Mouse (Mus musculus): Measurements from ENCODE around the gene Nuak1. TPM values are rescaled to one million over a fixed set of nuclear protein-coding genes. Genes with fewer than 3 reads are reported as not detected.

Gene Nuak1
- total and polyA plus RNA-seq, 3 experiments, result 1.1 to 2.2 TPM; not detected in 1

GRCm38 (mm10) chr10:84371230-84371629 is 69.2 kb downstream of the Nuak1 start:
- Histone ChIP-seq H3K9me3 (replicated peaks; ENCODE audit: insufficient read depth, low read length) (no peaks in the 10 kb centered on the region), H3K36me3 (ENCODE audit: control insufficient read depth in 1 of 2, insufficient read depth in 2 of 2, low read length in 2 of 2) (no peaks in the 10 kb centered on the region), H3K27ac (ENCODE audit: control insufficient read depth, low read depth, low read length) (no peak overlapping the region), H3K79me2 (ENCODE audit: control insufficient read depth, insufficient read depth, low read length, poor library complexity) (no peaks in the 10 kb centered on the region), H3K4me3 (ENCODE audit: control insufficient read depth in 1 of 2, insufficient read depth in 1 of 2, low read depth in 2 of 2, low read length in 2 of 2) (no peak overlapping the region), H3K9ac (ENCODE audit: control insufficient read depth, low read depth, low read length, poor library complexity, severe bottlenecking) (no peak overlapping the region), H3K4me1 (ENCODE audit: control insufficient read depth in 1 of 2, insufficient read depth in 2 of 2, low read length in 2 of 2) (no peaks in the 10 kb centered on the region), H3K27me3 (ENCODE audit: control insufficient read depth in 1 of 2, insufficient read depth in 2 of 2, low read length in 2 of 2) (no peaks in the 10 kb centered on the region)
- TF ChIP-seq USF2 (IDR thresholded peaks at IDR 0.05; ENCODE audit: borderline replicate concordance in 1 of 2, insufficient read depth in 1 of 2, low read depth in 1 of 2, low read length in 2 of 2), result no peak
- TF ChIP-seq TCF12 (IDR thresholded peaks at IDR 0.05; ENCODE audit: low read depth, low read length), result no peak
- no peak for TF ChIP-seq NELFE (IDR thresholded peaks at IDR 0.05; ENCODE audit: low read depth, low read length)
- TF ChIP-seq MXI1 (IDR thresholded peaks at IDR 0.05; ENCODE audit: low read depth, low read length), result no peak
- TF ChIP-seq GATA1 (IDR thresholded peaks at IDR 0.05; ENCODE audit: low read depth, low read length), result no peak
- no peak for TF ChIP-seq E2F4 (IDR thresholded peaks at IDR 0.05; ENCODE audit: borderline replicate concordance, low read depth, low read length)
- no peak for TF ChIP-seq KAT2A (conservative IDR thresholded peaks at IDR 0.05; ENCODE audit: low read depth, low read length)
- TF ChIP-seq EP300 (IDR thresholded peaks at IDR 0.05; ENCODE audit: low read depth in 1 of 2, low read length in 2 of 2), result no peak
- TF ChIP-seq NRF1 (IDR thresholded peaks at IDR 0.05; ENCODE audit: insufficient read depth, low read depth, low read length, poor library complexity, severe bottlenecking), result no peak
- no peak for TF ChIP-seq POLR2A (IDR thresholded peaks at IDR 0.05; ENCODE audit: control insufficient read depth in 1 of 2, insufficient read depth in 1 of 2, low read depth in 1 of 2, low read length in 2 of 2, poor library complexity in 1 of 2)
- TF ChIP-seq CTCF (IDR thresholded peaks at IDR 0.05 in 2 of 3, conservative IDR thresholded peaks at IDR 0.05 in 1 of 3; ENCODE audit: control insufficient read depth in 1 of 3, insufficient read depth in 1 of 3, low read depth in 2 of 3, low read length in 3 of 3, poor library complexity in 1 of 3, severe bottlenecking in 1 of 3), result no peak
- TF ChIP-seq MYC (IDR thresholded peaks at IDR 0.05; ENCODE audit: low read depth, low read length), result no peak
- no peak for TF ChIP-seq POLR2AphosphoS5 (IDR thresholded peaks at IDR 0.05; ENCODE audit: borderline replicate concordance, low read depth, low read length)
- DNase-seq (ENCODE audit: low read depth, low spot score), result no peak

GRCm38 (mm10) chr10:84369646-84370314 is 70.6 kb downstream of the Nuak1 start:
- Histone ChIP-seq H3K27ac (ENCODE audit: control insufficient read depth, low read depth, low read length) (no peak overlapping the region), H3K4me3 (ENCODE audit: control insufficient read depth in 1 of 2, insufficient read depth in 1 of 2, low read depth in 2 of 2, low read length in 2 of 2) (no peak overlapping the region), H3K79me2 (ENCODE audit: control insufficient read depth, insufficient read depth, low read length, poor library complexity) (no peaks in the 10 kb centered on the region), H3K36me3 (ENCODE audit: control insufficient read depth in 1 of 2, insufficient read depth in 2 of 2, low read length in 2 of 2) (no peaks in the 10 kb centered on the region), H3K27me3 (ENCODE audit: control insufficient read depth in 1 of 2, insufficient read depth in 2 of 2, low read length in 2 of 2) (no peaks in the 10 kb centered on the region; a peak in 1 of 4 replicates), H3K4me1 (ENCODE audit: control insufficient read depth in 1 of 2, insufficient read depth in 2 of 2, low read length in 2 of 2) (no peaks in the 10 kb centered on the region), H3K9ac (ENCODE audit: control insufficient read depth, low read depth, low read length, poor library complexity, severe bottlenecking) (no peak overlapping the region), H3K9me3 (replicated peaks; ENCODE audit: insufficient read depth, low read length) (no peaks in the 10 kb centered on the region)
- no peak for DNase-seq (ENCODE audit: low read depth, low spot score)
- TF ChIP-seq SMC3 (IDR thresholded peaks at IDR 0.05; ENCODE audit: low read depth, low read length) (no peak), ELF1 (IDR thresholded peaks at IDR 0.05; ENCODE audit: low read depth, low read length) (no peak), ETS1 (IDR thresholded peaks at IDR 0.05; ENCODE audit: low read depth, low read length) (no peak), ZNF384 (IDR thresholded peaks at IDR 0.05; ENCODE audit: low read depth, low read length) (no peak), SIN3A (IDR thresholded peaks at IDR 0.05; ENCODE audit: low read length) (no peak), GABPA (IDR thresholded peaks at IDR 0.05; ENCODE audit: low read depth, low read length) (no peak), MEF2A (IDR thresholded peaks at IDR 0.05; ENCODE audit: extremely low read depth, insufficient replicate concordance, low read depth, low read length, poor library complexity, severe bottlenecking) (no peak), MAFK (IDR thresholded peaks at IDR 0.05; ENCODE audit: borderline replicate concordance, low read depth, low read length) (no peak), JUND (IDR thresholded peaks at IDR 0.05; ENCODE audit: low read depth, low read length) (no peak), USF1 (IDR thresholded peaks at IDR 0.05; ENCODE audit: low read depth, low read length) (no peak), MYB (IDR thresholded peaks at IDR 0.05; ENCODE audit: low read depth, low read length) (no peak), UBTF (IDR thresholded peaks at IDR 0.05; ENCODE audit: borderline replicate concordance, insufficient read depth, low read depth, low read length) (no peak), MYC (IDR thresholded peaks at IDR 0.05; ENCODE audit: low read depth, low read length) (no peak), RCOR1 (IDR thresholded peaks at IDR 0.05; ENCODE audit: low read depth, low read length) (no peak), HCFC1 (IDR thresholded peaks at IDR 0.05; ENCODE audit: low read depth, low read length) (no peak), NELFE (IDR thresholded peaks at IDR 0.05; ENCODE audit: low read depth, low read length) (no peak), MAZ (IDR thresholded peaks at IDR 0.05; ENCODE audit: low read depth, low read length) (no peak), TCF12 (IDR thresholded peaks at IDR 0.05; ENCODE audit: low read depth, low read length) (no peak), MAX (IDR thresholded peaks at IDR 0.05; ENCODE audit: low read length) (no peak)
